Mouse (Mus musculus): ENCODE data around the gene 5031439G07Rik.
"Not testable (repeated sequence)": the region's sequence is repeated elsewhere in the genome, so short reads cannot be mapped to it uniquely, and the experiment has no call there.

The 5031439G07Rik gene

DNA sequence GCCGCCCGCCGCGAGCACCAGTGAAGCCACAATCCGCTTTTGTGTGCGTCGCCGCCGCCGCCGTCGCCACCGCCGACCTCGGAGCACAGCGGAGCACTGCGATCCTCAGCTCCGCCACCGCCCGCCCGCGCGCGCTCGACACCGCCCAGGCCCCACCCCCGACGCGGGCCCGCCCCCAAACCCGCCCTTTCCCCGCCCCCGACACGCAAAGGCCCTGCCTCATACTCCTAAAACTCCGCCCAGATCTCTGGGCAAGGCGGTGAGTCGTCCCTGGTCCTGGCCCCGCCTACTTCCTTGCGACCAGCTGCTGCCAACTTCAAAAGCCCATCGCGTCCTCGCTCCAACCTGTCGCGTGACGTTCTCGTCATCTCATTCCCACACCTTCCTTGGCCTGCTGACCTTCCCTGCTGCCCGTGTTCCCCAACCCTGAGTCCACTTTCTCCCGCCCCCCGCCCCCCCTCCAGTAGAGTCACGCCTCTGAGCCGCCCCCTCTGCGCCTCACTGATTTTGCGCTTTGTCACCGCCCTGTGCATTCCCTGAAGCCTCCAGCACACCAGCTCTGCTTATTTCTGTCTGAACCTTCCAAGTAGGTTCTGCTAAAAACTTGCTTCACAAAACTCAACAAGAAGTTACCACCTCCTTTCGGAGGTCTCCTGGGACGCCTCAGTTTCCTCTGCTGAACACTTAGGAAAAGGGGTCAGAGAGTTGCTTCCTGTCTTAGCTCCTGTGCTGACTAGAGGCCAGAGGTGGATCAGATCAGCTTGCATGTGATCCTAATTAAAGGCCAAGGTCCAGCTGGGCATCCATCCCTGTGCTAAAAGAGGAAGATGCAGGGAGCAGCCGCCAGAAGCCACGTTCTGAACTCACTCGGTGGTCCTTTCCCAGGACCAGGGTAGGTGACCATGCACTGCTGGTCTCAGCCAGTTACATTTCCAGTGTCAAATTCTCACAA lies at the start of gene 5031439G07Rik:
Gene 5031439G07Rik, minus strand, starts transcription at position 678 of the 952 bp plus-strand sequence.
- peak; percentile 84 to 86 for DNase-seq (ENCODE audit: low spot score in 2 of 2)

DNA sequence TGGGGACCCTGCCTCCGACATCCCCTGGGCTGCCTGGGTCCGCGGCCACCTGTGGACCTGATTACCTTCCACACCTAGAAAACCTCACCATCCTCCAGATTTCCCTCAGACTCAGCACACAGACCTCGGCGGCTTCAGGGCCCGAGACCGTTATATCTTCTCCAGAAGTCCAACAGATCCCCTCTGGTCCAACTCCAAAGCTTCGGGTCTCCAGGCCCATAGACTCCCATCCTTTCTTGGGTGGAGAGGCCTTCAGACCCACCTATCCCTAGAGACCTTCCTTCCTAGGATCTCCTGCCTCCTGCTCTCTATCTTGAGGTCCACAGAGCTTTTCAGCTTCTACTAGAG lies 49.0 kb upstream of the 5031439G07Rik start:
- no peak for DNase-seq (ENCODE audit: low spot score in 2 of 2)

DNA sequence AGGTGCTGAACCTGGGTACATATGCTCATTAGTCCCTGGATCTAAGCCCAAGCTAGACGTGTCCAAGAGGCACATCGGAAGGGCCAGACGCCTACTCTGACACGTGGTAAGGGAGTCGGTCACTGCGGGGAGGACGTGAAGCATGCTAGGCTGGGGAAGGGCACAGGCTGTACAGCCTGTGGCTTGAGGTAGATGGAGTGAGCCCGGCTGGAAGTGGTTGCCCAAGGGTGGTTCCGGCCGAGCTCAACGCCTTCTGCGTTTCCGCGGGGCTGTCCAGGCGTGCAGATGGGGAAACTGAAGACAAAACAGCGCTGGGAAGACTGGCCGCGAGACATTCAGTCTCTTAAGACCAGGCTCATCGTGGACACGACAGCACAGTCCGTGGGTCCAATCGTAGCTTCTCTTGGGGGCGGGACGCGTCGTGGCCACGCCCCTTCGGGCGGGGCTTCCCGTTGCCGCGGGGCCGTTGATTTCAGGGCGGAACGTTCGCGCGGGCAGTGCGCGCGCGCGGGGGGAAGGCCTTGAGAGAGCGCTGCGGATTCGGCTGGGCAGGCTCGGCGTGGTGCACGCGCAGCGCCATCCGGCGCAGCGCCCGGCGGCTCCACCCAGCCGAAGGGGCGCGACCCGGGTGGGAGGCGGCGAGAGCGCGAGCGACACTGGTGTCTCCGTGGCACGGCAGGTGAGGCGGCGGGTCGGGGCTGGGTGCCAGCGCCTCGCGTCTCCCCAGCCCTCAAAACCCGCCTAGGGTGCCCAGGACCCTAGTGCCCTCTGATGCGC lies 48.4 kb upstream of the 5031439G07Rik start:
- DNase-seq (ENCODE audit: low spot score in 2 of 2): peak; percentile 95 to 98

DNA sequence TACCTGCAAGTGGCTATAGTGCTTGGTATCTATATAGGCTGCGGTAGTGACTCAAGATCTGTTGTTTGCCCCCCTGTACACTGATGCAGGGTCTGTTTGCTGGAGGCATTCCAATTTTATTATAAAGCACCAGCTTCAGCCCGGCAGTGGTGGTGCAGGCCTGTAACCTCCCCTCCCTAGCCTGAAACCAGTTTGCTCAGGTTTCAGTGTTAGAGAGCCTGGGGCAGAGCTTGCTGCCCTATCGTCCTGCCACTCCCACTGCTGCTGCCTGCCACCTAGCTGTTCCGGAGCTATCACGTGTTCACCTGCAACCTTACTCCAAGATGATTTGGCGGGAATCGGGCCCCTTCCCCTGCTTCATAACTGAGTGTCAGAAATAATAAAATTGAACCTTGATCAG lies 45.6 kb upstream of the 5031439G07Rik start:
- not testable (repeated sequence) for DNase-seq (ENCODE audit: low spot score in 2 of 2)

DNA sequence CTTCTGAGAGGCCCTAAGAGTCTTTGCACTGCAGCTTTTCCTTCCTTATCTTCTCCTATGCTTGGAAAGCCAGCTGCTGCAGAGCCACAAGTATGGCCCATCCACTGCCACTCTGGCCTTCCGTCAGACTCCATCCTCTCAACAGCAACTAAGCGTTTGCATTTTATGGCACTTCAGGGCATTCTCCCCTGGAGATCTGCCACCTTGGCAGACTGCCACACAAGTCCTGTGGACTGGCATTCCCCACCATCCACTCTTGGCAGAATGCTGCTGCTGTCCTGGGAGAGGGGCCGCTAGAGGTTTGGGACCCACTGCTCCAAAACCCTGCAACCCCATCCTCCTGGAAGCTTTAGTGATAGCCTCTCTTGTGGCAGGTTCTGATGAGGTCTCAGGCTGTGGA lies 43.5 kb upstream of the 5031439G07Rik start:
- DNase-seq (ENCODE audit: low spot score in 2 of 2): no peak

DNA sequence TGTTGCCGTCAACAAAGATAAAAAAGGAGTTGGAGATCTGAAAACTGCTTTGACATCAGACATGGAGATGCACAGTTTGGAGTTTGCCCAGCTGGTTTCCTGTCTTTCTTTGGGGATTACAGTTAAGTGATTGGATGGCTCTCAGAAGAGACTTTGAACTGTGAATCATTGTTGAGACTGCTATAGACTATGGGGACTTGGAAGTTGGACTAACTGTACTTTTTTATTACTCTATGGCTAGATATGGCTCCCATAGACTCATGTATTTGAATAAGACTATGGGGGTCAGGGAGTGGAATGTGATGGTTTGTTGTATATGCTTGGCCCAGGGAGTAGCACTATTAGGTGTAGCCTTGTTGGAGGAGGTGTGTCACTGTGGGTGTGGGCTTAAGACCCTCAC lies 42.3 kb upstream of the 5031439G07Rik start:
- not testable (repeated sequence) for DNase-seq (ENCODE audit: low spot score in 2 of 2)

DNA sequence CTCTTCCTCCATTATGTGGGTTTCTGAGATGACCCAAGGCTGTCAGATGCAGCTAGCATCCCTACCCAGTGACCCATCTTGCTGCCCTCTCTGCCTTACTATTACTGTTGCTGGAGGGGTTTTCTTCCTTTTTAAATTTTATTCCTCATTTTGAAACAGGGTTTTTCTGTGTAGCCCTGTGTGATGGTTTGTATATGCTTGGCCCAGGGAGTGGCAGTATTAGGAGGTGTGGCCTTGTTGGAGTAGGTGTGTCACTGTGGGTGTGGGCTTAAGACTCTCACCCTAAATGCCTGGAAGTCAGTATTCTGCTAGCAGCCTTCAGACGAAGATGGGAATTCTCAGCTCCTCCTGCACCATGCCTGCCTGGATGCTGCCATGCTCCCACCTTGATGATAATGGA lies 40.3 kb upstream of the 5031439G07Rik start, which contains the start of gene Fam118a:
Gene Fam118a, plus strand, starts transcription at position 301 of the 400 bp plus-strand sequence.
- not testable (repeated sequence) for DNase-seq (ENCODE audit: low spot score in 2 of 2)

DNA sequence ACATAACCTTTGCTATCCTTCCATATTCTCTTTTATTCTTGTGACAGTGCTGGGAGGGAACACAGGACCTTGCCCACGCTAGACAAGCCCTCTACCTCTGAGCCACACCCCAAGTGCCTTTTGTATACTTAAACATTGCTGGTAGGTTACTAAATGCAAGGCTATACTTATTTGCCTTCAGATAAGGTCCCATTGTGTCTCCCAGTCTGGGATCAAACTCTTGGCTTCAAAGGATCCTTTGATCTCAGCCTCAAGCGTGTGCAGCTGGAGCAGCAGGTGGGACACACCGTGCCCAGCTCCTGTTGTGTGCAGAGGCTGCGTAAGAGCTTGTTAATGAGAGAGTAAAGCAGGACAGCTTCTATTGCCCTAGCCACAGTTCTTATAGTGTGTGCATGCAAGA lies 39.4 kb upstream of the 5031439G07Rik start:
- no peak for DNase-seq (ENCODE audit: low spot score in 2 of 2)

DNA sequence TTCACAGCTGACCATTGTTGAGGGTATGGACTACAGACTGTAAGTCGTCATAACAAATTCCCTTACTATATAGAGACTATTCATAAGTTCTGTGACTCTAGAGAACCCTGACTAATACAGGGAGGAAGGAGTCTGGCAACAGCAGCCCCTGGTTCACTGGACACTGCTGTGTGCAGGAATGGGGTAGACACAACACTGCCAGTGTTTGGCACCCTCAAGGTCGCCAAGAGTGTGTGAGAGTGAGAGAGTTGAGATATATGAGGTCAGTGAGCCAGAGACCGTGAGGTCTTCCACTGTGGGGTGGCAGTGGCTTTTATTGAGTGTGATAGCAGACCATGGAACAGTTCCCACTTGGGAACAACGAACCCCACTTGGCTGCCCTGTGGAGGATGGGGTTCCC lies 37.8 kb upstream of the 5031439G07Rik start:
- no peak for DNase-seq (ENCODE audit: low spot score in 2 of 2)

DNA sequence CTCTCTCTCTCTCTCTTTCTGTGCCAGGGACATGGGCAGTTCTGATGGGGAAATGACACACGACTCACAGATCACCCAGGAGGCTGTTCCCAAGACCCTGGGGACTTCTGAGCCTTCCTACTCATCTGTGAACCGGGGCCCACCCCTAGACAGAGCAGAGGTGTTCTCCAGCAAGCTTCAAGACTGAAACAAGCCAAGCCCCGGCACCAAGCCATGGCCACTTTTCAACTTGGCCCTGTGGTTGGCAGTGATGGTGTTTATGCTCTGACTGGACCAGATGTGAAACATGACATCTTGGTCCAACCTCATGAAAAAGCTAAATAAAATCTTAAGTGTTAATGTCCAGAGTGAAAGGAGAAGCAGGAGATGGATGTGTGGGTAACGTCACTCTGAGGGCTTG lies 33.9 kb upstream of the 5031439G07Rik start:
- DNase-seq (ENCODE audit: low spot score in 2 of 2): no peak

DNA sequence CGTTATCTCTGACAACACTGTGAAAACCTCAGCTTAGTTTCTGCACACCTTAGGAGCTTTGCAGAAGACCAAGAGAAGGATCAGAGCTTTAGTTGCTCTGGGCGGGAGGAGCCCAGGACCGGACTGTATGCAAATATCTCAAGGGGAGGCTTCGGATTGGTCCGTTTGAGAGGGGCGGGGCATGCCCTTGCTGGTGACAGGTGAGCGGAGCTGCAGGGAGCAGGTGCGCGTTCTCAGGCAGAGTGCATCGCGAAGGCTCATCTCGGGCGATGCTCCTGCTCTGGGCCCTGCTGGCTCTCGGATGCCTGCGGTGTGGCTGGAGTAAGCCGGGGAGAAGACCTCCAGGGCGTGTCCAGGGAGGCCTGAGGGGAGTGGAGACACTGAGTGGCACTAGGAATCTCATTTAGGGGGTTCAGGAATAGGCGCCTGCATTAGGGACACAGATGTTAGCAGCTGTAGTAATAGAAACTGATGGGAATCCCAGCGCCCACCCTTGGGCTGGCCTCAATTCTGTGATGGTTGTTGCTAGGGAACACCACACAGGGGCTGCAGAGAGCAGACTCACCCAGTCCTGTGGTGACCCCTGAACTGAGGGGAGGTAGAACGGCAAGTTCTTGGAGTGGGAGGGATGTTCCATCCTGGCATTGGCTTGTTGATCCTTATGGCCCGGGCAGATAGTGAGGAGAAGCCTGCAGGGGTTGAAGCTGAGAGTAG lies 28.8 kb upstream of the 5031439G07Rik start, which contains the start of gene Upk3a:
Gene Upk3a, plus strand, starts transcription at position 191 of the 714 bp plus-strand sequence.
- no peak for DNase-seq (ENCODE audit: low spot score in 2 of 2)

DNA sequence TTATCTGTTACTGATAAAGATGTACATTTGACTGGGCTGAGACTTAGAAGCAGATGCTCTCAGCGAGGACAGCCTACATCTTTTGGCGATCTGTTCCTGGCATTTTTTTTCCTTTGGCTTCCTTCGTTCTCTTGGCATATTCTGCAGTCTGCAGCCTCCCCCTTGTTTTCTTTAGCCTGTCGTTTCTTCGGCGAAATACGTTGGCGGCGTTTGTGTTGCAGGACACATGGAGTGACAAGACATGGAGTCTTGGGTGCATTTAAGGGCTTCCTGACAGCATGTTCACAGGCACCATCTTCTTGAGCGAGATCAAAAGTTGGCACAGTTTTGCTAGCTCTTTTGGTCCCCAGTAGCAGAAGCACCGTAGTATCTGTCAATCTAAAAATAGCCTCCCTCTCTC lies 27.4 kb upstream of the 5031439G07Rik start:
- DNase-seq (ENCODE audit: low spot score in 2 of 2): peak; percentile 54 to 75

DNA sequence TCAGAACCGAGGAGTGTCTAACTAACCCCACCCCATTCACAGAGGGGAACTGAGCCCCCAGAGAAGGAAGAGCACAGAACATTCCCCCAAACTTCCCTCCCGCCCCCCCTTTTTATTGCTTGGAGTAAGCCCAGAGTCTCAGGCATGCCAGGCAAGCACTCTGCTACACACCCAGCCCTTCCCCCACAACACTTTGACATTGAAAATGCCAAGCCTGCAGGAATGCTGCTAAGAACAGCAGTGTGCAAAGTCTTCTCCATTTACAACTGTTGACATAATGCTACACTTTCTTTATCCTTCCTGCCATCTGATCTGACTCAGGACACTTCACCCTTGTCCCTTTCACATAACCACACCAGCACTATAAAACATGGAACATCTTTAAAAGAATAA lies 24.3 kb upstream of the 5031439G07Rik start:
- DNase-seq (ENCODE audit: low spot score in 2 of 2): no peak

DNA sequence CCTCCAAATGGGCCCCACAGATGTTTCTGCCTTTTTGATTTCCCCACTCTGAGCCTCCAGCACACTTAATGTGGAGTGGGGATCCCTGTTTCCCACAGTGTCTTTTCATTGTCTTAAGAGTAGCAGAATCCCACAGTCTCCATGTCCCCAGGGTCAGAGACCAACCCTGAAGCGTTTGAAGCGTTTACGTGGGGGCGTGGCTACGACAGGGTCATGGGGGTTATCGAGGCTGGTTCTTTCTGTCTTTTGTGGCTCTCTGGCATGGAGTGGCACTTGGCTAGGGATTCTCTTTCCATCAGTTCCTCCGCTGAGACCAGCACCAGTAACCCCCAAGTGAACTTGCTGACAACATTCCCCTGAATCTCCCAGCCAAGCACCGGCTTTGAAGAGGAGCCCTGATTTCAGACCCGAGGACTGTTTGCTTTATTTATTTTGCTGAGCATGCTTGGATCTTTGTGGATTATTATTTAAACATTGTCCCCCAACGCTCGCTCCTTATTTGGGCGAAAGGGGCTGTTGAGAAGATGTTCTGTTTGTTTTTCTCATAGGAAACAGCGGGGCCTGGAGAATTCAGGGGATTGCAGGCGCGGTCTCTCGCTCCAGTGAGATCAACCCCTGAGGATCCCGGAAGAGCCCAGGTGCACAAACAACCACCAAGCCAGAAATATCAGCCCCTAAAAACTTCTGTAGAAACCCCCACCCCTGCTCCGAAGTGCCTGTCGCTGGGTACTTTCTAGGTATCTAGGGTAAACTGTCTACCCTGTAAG lies 23.7 kb upstream of the 5031439G07Rik start:
- no peak for DNase-seq (ENCODE audit: low spot score in 2 of 2)

DNA sequence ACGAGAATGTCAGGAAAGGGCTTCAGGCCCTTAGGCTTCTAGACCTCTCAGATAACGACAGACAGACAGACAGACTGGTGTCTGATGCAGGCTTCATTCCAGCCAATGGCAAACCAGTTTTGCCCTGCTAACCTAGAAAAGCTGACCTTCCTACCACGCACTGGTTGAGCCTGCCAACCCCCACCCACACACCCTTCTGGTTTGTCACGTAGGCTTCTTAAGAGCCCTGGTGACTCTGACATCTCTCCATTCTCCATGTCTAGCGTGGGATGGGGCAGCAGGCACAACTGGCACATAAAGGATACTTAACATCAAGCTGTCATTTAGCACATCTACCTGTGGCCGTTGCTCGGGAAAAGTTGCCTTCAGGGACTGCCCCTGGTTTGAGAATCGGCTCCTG lies 21.3 kb upstream of the 5031439G07Rik start:
- no peak for DNase-seq (ENCODE audit: low spot score in 2 of 2)

DNA sequence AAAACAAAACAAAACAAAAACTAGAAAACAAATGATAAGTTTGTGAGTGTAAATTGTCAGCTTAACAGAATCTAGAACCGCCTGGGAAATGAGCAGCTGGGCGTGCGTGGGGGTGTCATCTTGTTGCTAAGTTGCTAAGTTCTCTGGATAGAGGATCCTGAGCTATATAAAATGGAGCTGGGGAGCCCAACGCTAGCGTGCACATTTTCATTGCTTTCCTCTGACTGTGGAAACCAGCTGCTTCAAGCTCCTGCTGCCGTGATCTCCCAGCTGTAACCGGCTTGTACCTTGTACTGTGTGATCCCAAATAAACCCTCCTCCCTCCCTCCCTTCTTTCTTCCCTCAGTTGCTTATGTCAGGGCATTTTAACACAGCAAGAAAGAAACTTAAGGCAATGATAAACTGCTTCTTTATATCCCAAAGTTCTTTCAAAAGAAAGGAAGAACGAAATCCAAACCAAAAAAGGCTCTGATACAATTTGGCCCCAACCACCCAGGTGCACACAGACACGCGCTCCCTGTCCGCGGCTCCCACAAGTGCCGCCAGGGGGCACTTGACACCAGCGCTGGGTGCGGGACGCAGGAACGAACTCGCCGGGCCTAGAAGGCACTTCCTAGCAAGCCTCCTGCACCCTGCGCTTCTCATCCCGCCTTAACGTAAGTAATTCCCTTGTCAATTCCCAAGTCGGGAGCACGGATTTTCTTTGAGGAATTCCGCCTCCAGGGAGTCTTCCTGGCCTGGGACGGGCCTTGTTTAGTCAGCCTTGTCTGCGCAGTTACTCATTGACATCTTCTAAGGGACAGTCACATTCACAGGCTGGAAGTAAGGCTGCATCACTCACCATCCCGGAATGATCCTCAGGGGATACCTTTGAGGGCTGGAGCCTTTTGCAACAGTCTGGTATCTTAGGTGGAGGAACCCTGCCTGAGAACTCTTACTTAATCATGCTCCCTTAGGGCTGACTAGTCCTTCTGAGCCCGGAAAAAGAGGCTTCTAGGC lies 12.9 kb upstream of the 5031439G07Rik start:
- DNase-seq (ENCODE audit: low spot score in 2 of 2): peak; percentile 64 to 86

DNA sequence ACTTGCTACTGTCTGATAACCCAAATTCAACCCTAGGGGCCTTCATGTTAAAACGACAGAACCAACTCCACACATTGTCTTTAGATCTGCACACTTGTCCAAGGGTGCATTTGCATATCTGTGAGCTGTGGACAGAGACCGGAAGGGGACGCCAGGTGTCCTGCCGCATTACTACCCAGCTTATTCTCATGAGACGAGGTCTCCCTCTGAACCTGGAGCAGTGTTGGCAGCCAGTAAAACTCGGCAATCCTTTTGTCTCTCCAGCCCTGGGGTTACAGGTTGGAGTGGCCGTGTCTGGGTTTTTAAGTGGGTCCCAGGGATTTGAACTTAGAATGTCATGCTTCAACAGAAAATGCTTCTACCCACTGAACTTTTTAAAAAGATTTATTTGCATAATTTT lies 11.6 kb upstream of the 5031439G07Rik start:
- DNase-seq (ENCODE audit: low spot score in 2 of 2): no peak

DNA sequence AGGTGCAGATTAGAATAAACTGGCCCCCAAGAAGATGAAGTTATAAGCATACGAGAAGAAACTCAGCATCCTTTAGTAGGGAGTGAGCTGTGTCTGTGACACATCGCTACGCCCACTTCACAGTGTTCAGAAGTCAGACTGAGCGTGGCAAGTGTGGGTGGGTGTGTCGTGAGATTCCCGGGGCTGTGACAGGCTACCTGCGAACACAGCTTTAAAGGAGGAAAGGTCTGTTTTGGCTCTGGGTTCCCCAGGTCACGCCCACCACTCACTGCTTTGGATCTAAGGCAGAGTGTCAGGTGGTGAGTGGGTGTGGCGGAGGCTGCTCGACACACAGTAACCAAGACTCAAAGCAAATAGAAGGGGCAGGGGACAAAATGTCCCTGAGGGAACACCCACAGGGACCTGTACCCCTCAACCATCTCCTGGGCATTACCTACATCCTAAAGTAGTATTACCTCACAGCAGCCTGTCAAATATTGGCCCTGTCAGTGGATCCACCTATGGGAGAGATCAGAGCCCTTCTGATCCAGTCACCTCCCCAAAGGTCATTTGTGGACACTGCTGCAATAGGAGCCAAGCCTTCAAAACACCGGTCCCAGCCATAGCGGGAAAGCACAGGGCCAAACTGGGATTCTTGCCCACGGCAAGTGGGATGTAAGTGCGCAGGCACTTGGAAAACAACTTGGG lies 9.6 kb upstream of the 5031439G07Rik start:
- DNase-seq (ENCODE audit: low spot score in 2 of 2): peak; percentile 80

DNA sequence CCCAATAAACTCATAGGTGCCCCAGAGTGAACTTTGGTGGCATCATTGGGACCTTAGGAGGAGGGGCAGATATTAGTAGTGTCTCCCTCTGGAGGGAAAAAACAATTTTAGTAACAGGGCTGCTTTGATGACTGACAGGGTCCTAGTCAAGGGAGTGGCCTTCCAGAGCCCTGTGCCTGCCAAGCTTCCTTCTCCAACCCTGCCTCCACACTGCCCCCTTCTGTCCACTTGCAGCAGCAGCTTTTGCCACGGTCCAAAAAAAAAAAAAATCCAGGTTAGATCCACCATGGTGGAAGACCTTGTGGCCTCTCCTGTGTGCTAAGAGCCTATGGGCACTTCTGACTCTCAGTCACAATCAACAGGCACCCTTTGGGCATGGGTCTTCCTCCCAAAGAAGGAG lies 7.6 kb upstream of the 5031439G07Rik start:
- DNase-seq (ENCODE audit: low spot score in 2 of 2): no peak

All from frontal cortex, postnatal 36 days (tissue).